Mouse (Mus musculus) MEL (cell line): ENCODE results near the gene Olfr624. TPM values are rescaled to one million over a fixed set of nuclear protein-coding genes. Genes with fewer than 3 reads are reported as not detected.

ENCODE experiments used
- DNase-seq: peaks from one replicate; pipeline ENCODE4 v3.0.0; 2011; ENCODE audit warnings: low read depth, low spot score
- H3K27ac ChIP-seq: 2 replicates; pipeline ENCODE4 v1.5.1; 2012; ENCODE audit warnings: low read depth, mild to moderate bottlenecking, control low read depth, low read length, moderate library complexity; ENCODE audit not compliant: control insufficient read depth
- H3K27me3 ChIP-seq, 2 experiments: fragments of 150-350 bp in 1 of 2; sonication (generic) in 1 of 2; 2 replicates each; pipeline ENCODE4 v1.6.1; 2012; ENCODE audit warnings: low read length in 2 of 2, mild to moderate bottlenecking in 2 of 2, improper control_type of control experiment in 1 of 2, moderate library complexity in 1 of 2; ENCODE audit not compliant: insufficient read depth in 2 of 2, control insufficient read depth in 1 of 2
- H3K36me3 ChIP-seq, 2 experiments: 2 replicates each; pipeline ENCODE4 v1.6.1; 2012 to 2014; ENCODE audit warnings: low read length in 2 of 2, improper control_type of control experiment in 1 of 2, inconsistent platforms in 1 of 2, mild to moderate bottlenecking in 1 of 2; ENCODE audit not compliant: insufficient read depth in 2 of 2, control insufficient read depth in 1 of 2
- H3K4me1 ChIP-seq, 2 experiments: fragments of 150-350 bp in 1 of 2; sonication (generic) in 1 of 2; 2 replicates each; pipeline ENCODE4 v1.6.1; 2012; ENCODE audit warnings: low read length in 2 of 2, improper control_type of control experiment in 1 of 2, mild to moderate bottlenecking in 1 of 2; ENCODE audit not compliant: insufficient read depth in 2 of 2, control insufficient read depth in 1 of 2
- H3K4me3 ChIP-seq, 2 experiments: fragments of 150-350 bp in 1 of 2; sonication (generic) in 1 of 2; 2 replicates each; pipeline ENCODE4 v1.5.1; 2012; ENCODE audit warnings: low read depth in 2 of 2, low read length in 2 of 2, mild to moderate bottlenecking in 2 of 2, moderate library complexity in 2 of 2, control low read depth in 1 of 2, improper control_type of control experiment in 1 of 2; ENCODE audit not compliant: control insufficient read depth in 1 of 2, insufficient read depth in 1 of 2
- H3K79me2 ChIP-seq: 2 replicates; pipeline ENCODE4 v1.6.1; 2012; ENCODE audit warnings: mild to moderate bottlenecking, low read length, moderate library complexity; ENCODE audit not compliant: control insufficient read depth, poor library complexity, insufficient read depth
- H3K9ac ChIP-seq: 2 replicates; pipeline ENCODE4 v1.6.1; 2012; ENCODE audit warnings: low read depth, mild to moderate bottlenecking, control low read depth, low read length, moderate library complexity; ENCODE audit not compliant: control insufficient read depth, poor library complexity, severe bottlenecking
- H3K9me3 ChIP-seq: fragments of 150-350 bp; sonication (generic); replicated peaks from 2 replicates; pipeline ENCODE4 v1.6.1; 2012; ENCODE audit warnings: mild to moderate bottlenecking, low read length, improper control_type of control experiment, moderate library complexity; ENCODE audit not compliant: insufficient read depth
- CHD1 ChIP-seq: IDR thresholded peaks from 2 replicates; pipeline ENCODE4 v1.6.1; 2012; ENCODE audit warnings: low read depth, mild to moderate bottlenecking, inconsistent platforms, low read length, improper control_type of control experiment
- CHD2 ChIP-seq: IDR thresholded peaks from 2 replicates; pipeline ENCODE4 v1.6.1; 2011; ENCODE audit warnings: low read length, improper control_type of control experiment
- E2F4 ChIP-seq: IDR thresholded peaks from 2 replicates; pipeline ENCODE4 v1.6.1; 2011; ENCODE audit warnings: low read depth, low read length, improper control_type of control experiment, borderline replicate concordance
- EP300 ChIP-seq, 2 experiments: IDR thresholded peaks; 2 replicates each; pipeline ENCODE4 v1.6.1; 2011; ENCODE audit warnings: improper control_type of control experiment in 2 of 2, low read length in 2 of 2, low read depth in 1 of 2, mild to moderate bottlenecking in 1 of 2
- HCFC1 ChIP-seq: IDR thresholded peaks from 2 replicates; pipeline ENCODE4 v1.6.1; 2012; ENCODE audit warnings: low read depth, mild to moderate bottlenecking, inconsistent platforms, low read length, improper control_type of control experiment, moderate library complexity
- JUND ChIP-seq: IDR thresholded peaks from 2 replicates; pipeline ENCODE4 v1.6.1; 2011; ENCODE audit warnings: low read depth, mild to moderate bottlenecking, improper control_type of control experiment, low read length
- MAX ChIP-seq: IDR thresholded peaks from 2 replicates; pipeline ENCODE4 v1.6.1; 2011; ENCODE audit warnings: low read length, improper control_type of control experiment
- MAZ ChIP-seq: IDR thresholded peaks from 2 replicates; pipeline ENCODE4 v1.6.1; 2012; ENCODE audit warnings: low read depth, mild to moderate bottlenecking, inconsistent platforms, low read length, improper control_type of control experiment
- MXI1 ChIP-seq: IDR thresholded peaks from 2 replicates; pipeline ENCODE4 v1.6.1; 2011; ENCODE audit warnings: mild to moderate bottlenecking, low read depth, low read length, improper control_type of control experiment
- MYC ChIP-seq: IDR thresholded peaks from 2 replicates; pipeline ENCODE4 v1.6.1; 2011; ENCODE audit warnings: low read depth, mild to moderate bottlenecking, low read length, improper control_type of control experiment, moderate library complexity
- NELFE ChIP-seq: IDR thresholded peaks from 2 replicates; pipeline ENCODE4 v1.6.1; 2011; ENCODE audit warnings: low read depth, low read length, improper control_type of control experiment
- POLR2A ChIP-seq, 2 experiments: IDR thresholded peaks; 2 replicates each; pipeline ENCODE4 v1.6.1; 2011 to 2012; ENCODE audit warnings: low read length in 2 of 2, mild to moderate bottlenecking in 2 of 2, control low read depth in 1 of 2, improper control_type of control experiment in 1 of 2, low read depth in 1 of 2, moderate library complexity in 1 of 2; ENCODE audit not compliant: control insufficient read depth in 1 of 2, insufficient read depth in 1 of 2, poor library complexity in 1 of 2
- POLR2AphosphoS5 ChIP-seq: IDR thresholded peaks from 2 replicates; pipeline ENCODE4 v1.6.1; 2012; ENCODE audit warnings: low read depth, borderline replicate concordance, mild to moderate bottlenecking, inconsistent platforms, low read length, moderate library complexity, mixed read lengths
- RAD21 ChIP-seq: IDR thresholded peaks from 2 replicates; pipeline ENCODE4 v1.6.1; 2011; ENCODE audit warnings: mild to moderate bottlenecking, low read depth, low read length, improper control_type of control experiment
- RCOR1 ChIP-seq: IDR thresholded peaks from 2 replicates; pipeline ENCODE4 v1.6.1; 2012; ENCODE audit warnings: low read depth, mild to moderate bottlenecking, inconsistent platforms, low read length, improper control_type of control experiment
- TAL1 ChIP-seq: IDR thresholded peaks from 2 replicates; pipeline ENCODE4 v1.6.1; 2012; ENCODE audit warnings: mild to moderate bottlenecking, inconsistent platforms, low read length, moderate library complexity, mixed read lengths
- TBP ChIP-seq: IDR thresholded peaks from 2 replicates; pipeline ENCODE4 v1.8.0; 2011; ENCODE audit warnings: low read depth, low read length, improper control_type of control experiment
- TCF12 ChIP-seq: IDR thresholded peaks from 2 replicates; pipeline ENCODE4 v1.6.1; 2014; ENCODE audit warnings: low read depth, mild to moderate bottlenecking, inconsistent platforms, low read length, improper control_type of control experiment, moderate library complexity
- UBTF ChIP-seq: IDR thresholded peaks from 2 replicates; pipeline ENCODE4 v1.6.1; 2012; ENCODE audit warnings: low read depth, mild to moderate bottlenecking, inconsistent platforms, low read length, improper control_type of control experiment, moderate library complexity, borderline replicate concordance; ENCODE audit not compliant: insufficient read depth
- USF1 ChIP-seq: IDR thresholded peaks from 2 replicates; pipeline ENCODE4 v1.6.1; 2014; ENCODE audit warnings: low read depth, mild to moderate bottlenecking, inconsistent platforms, low read length, improper control_type of control experiment, moderate library complexity
- USF2 ChIP-seq, 2 experiments: IDR thresholded peaks; 2 replicates each; pipeline ENCODE4 v1.6.1; 2011 to 2012; ENCODE audit warnings: improper control_type of control experiment in 2 of 2, low read length in 2 of 2, borderline replicate concordance in 1 of 2, inconsistent platforms in 1 of 2, low read depth in 1 of 2, mild to moderate bottlenecking in 1 of 2; ENCODE audit not compliant: insufficient read depth in 1 of 2
- ZC3H11A ChIP-seq: IDR thresholded peaks from 2 replicates; pipeline ENCODE4 v1.6.1; 2012; ENCODE audit warnings: low read depth, mild to moderate bottlenecking, inconsistent platforms, low read length, improper control_type of control experiment
- ZMIZ1 ChIP-seq: IDR thresholded peaks from 2 replicates; pipeline ENCODE4 v1.6.1; 2012; ENCODE audit warnings: low read depth, mild to moderate bottlenecking, inconsistent platforms, low read length, improper control_type of control experiment, moderate library complexity
- polyA plus RNA-seq, 2 experiments: library from polyadenylated mRNA; stranded (reverse) in 1 of 2; unstranded in 1 of 2; fragments of >175 nt in 1 of 2; fragments of >200 nt in 1 of 2; gene quantifications; 2 replicates each; pipeline versions ENCODE4 v1.2.1 to v1.2.4; 2012; ENCODE audit warnings: low replicate concordance in 2 of 2, low read depth in 1 of 2; ENCODE audit not compliant: insufficient read length in 2 of 2, insufficient read depth in 1 of 2, missing spikeins in 1 of 2
- total RNA-seq: library from RNA; depleted of rRNA; stranded (reverse); fragments of 300-350 nt; gene quantifications from 2 replicates; pipeline ENCODE4 v1.2.3, GENCODE M21; 2012

Olfr624 gene
- total and polyA plus RNA-seq, 3 experiments = under 0.01 to 0.04 TPM; not detected in 1

DNA sequence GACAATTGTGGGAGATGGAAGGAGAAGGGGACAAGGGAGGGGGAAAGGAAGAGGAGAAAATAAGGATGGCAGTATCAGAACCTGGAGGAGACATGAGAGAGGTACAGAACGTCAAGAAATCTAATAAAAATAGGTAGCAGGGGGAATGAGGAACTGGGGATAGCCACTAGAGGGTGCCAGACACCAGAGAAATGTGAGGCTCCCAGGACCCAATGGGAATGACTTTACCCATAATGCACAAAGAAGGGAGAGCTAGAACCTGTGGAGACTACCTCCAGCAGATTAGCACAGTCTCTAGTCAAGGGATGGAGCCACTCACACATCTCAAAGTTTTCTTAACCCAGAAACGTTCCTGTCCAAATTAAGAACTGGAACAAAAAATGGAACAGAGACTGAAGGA is 41.0 kb upstream of the Olfr624 start:
- no peak for DNase-seq
- no peaks in the 10 kb centered on the region; a peak in 1 of 4 replicates for H3K27me3 ChIP-seq
- no peak overlapping the region for H3K9ac ChIP-seq
- TF ChIP-seq E2F4 (no peak), NELFE (no peak), TBP (no peak), ZC3H11A (no peak), MYC (no peak), MAZ (no peak), TAL1 (no peak), RCOR1 (no peak), RAD21 (no peak), MAX (no peak)
- no peaks in the 10 kb centered on the region for H3K4me1 ChIP-seq
- no peaks in the 10 kb centered on the region for H3K79me2 ChIP-seq
- no peaks in the 10 kb centered on the region for H3K9me3 ChIP-seq
- H3K27ac ChIP-seq = no peak overlapping the region
- no peaks in the 10 kb centered on the region for H3K36me3 ChIP-seq
- H3K4me3 ChIP-seq = no peak overlapping the region

DNA sequence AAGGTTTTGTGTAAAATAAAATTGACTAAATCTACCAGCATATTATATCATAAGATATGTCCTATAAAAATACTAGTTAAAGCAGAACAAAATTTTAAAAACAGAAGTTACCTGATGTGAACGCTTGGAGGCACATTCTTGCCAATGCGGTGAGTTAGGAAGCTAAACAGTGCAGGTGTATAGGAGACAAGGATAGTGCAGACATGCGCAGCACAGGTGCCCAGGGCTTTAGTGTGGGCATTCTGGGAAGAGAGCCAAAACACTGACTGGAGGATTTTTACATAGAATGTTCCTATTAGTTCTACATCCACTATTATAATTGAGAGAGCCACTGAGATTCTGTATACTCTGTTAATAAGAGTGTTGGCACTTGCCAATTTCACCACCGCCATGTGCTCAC is 28.5 kb upstream of the Olfr624 start:
- Histone ChIP-seq H3K36me3 (no peaks in the 10 kb centered on the region), H3K9me3 (no peaks in the 10 kb centered on the region), H3K9ac (no peak overlapping the region), H3K27ac (no peak overlapping the region), H3K27me3 (no peaks in the 10 kb centered on the region), H3K4me1 (no peaks in the 10 kb centered on the region), H3K4me3 (no peak overlapping the region), H3K79me2 (no peaks in the 10 kb centered on the region)
- DNase-seq = no peak
- TF ChIP-seq TBP (no peak), POLR2AphosphoS5 (no peak), TCF12 (no peak), CHD1 (no peak), ZMIZ1 (no peak), POLR2A (IDR thresholded peaks at IDR 0.05; ENCODE audit: control insufficient read depth in 1 of 2, insufficient read depth in 1 of 2, low read depth in 1 of 2, low read length in 2 of 2, poor library complexity in 1 of 2) (no peak), CHD2 (no peak), USF1 (no peak), JUND (no peak), MYC (no peak), USF2 (IDR thresholded peaks at IDR 0.05; ENCODE audit: borderline replicate concordance in 1 of 2, insufficient read depth in 1 of 2, low read depth in 1 of 2, low read length in 2 of 2) (no peak), EP300 (IDR thresholded peaks at IDR 0.05; ENCODE audit: low read depth in 1 of 2, low read length in 2 of 2) (no peak), HCFC1 (no peak), UBTF (no peak), MXI1 (no peak)
